11 mouse cellular contexts compared by ENCODE assay signal in genomic region chr12:65428214-65428981, GRCm38 (mm10).
DNase-seq lines count a peak whose midpoint lies in the region; ATAC-seq and TF ChIP-seq lines count a peak whose summit lies in the region.
"Had no signal": no experiment of that assay in that cellular context is flagged by ENCODE, and none has a peak within 500 bp of the region (broad histone marks: within the 10 kb centered on the region; RNA-seq: fewer than 3 reads in every experiment).

No protein-coding gene starts in this region.

- no peaks in the 10 kb centered on the region for H3K4me1 ChIP-seq in midbrain, embryonic 11.5 days (ENCODE audit: control insufficient read depth, insufficient read depth, low read length)
- no peaks in the 10 kb centered on the region for H3K4me1 ChIP-seq in midbrain, embryonic 10.5 days
- 0 out of 2 replicates have a peak, but pooled peaks cover 3% of the 10 kb centered on the region for H3K4me1 ChIP-seq in forebrain, embryonic 14.5 days (ENCODE audit: control insufficient read depth, insufficient read depth, low read length)
- H3K4me1 ChIP-seq in limb, embryonic 13.5 days = 0 out of 2 replicates have a peak, but pooled peaks cover 8% of the 10 kb centered on the region
- no peaks in the 10 kb centered on the region for H3K4me1 ChIP-seq in stomach, postnatal 0 days (replicated peaks; ENCODE audit: control insufficient read depth, insufficient read depth)
- H3K4me1 ChIP-seq: intestine, embryonic 15.5 days had no signal

- peak; percentile 83 for DNase-seq in midbrain, embryonic 11.5 days (ENCODE audit: low spot score, missing footprints)
- DNase-seq in midbrain, embryonic 10.5 days (ENCODE audit: low spot score) = no peak
- peak; percentile 21 for DNase-seq in forebrain, embryonic 14.5 days (ENCODE audit: low spot score)
- peak; percentile 19 for DNase-seq in retina, postnatal 1 day
- DNase-seq in spleen, postnatal 10 days (ENCODE audit: low spot score in 2 of 2) = no peak
- DNase-seq in stomach, postnatal 0 days (ENCODE audit: low spot score) = no peak
- DNase-seq in thymus, postnatal 10 days (ENCODE audit: low spot score in 2 of 2) = no peak
- DNase-seq: cerebellum, postnatal 25 days; layer of hippocampus, postnatal 36 days had no signal

- no peak overlapping the region for H3K4me2 ChIP-seq in midbrain, embryonic 11.5 days
- no peak overlapping the region for H3K4me2 ChIP-seq in forebrain, embryonic 14.5 days (ENCODE audit: low read length)
- peak overlapping the region; percentile 49 for H3K4me2 ChIP-seq in limb, embryonic 13.5 days (replicated peaks)
- no peak overlapping the region for H3K4me2 ChIP-seq in stomach, postnatal 0 days (replicated peaks; ENCODE audit: low read depth)
- H3K4me2 ChIP-seq: intestine, embryonic 15.5 days had no signal

- no peak overlapping the region for H3K27ac ChIP-seq in midbrain, embryonic 11.5 days (ENCODE audit: low read depth, low read length)
- H3K27ac ChIP-seq in midbrain, embryonic 10.5 days (replicated peaks) = no peak overlapping the region
- no peak overlapping the region for H3K27ac ChIP-seq in forebrain, embryonic 14.5 days (ENCODE audit: low read depth, low read length)
- no peak overlapping the region for H3K27ac ChIP-seq in limb, embryonic 13.5 days
- H3K27ac ChIP-seq in stomach, postnatal 0 days (replicated peaks) = no peak overlapping the region
- H3K27ac ChIP-seq: intestine, embryonic 15.5 days had no signal

- H3K9me3 ChIP-seq in midbrain, embryonic 11.5 days (ENCODE audit: control insufficient read depth, low read length) = no peaks in the 10 kb centered on the region
- no peaks in the 10 kb centered on the region for H3K9me3 ChIP-seq in midbrain, embryonic 10.5 days (replicated peaks)
- no peaks in the 10 kb centered on the region for H3K9me3 ChIP-seq in forebrain, embryonic 14.5 days (replicated peaks; ENCODE audit: control insufficient read depth, low read length)
- no peaks in the 10 kb centered on the region for H3K9me3 ChIP-seq in limb, embryonic 13.5 days
- H3K9me3 ChIP-seq in stomach, postnatal 0 days (ENCODE audit: control insufficient read depth, low read length) = no peaks in the 10 kb centered on the region
- H3K9me3 ChIP-seq: intestine, embryonic 15.5 days had no signal

- ATAC-seq in midbrain, embryonic 11.5 days (ENCODE audit: low FRiP score) = 0 out of 2 replicates have a peak, but pooled peaks have one; percentile 22
- ATAC-seq in forebrain, embryonic 14.5 days = no peak
- peak; percentile 28; the same call in 1 of the 2 replicates for ATAC-seq in limb, embryonic 13.5 days (ENCODE audit: low FRiP score, low read depth)
- no peak for ATAC-seq in stomach, postnatal 0 days (ENCODE audit: low FRiP score, low TSS enrichment)
- ATAC-seq: intestine, embryonic 15.5 days had no signal

- no peak overlapping the region for H3K9ac ChIP-seq in midbrain, embryonic 11.5 days (ENCODE audit: low read length)
- no peak overlapping the region for H3K9ac ChIP-seq in forebrain, embryonic 14.5 days (ENCODE audit: low read length)
- no peak overlapping the region for H3K9ac ChIP-seq in limb, embryonic 13.5 days
- no peak overlapping the region for H3K9ac ChIP-seq in stomach, postnatal 0 days (ENCODE audit: low read length)
- H3K9ac ChIP-seq: intestine, embryonic 15.5 days had no signal

- no peak for TF ChIP-seq EP300 in stomach, postnatal 0 days (optimal IDR thresholded peaks at IDR 0.05)

- no peaks in the 10 kb centered on the region for H3K36me3 ChIP-seq in midbrain, embryonic 11.5 days (ENCODE audit: control insufficient read depth, insufficient read depth, low read length)
- no peaks in the 10 kb centered on the region for H3K36me3 ChIP-seq in midbrain, embryonic 10.5 days
- H3K36me3 ChIP-seq in forebrain, embryonic 14.5 days (ENCODE audit: control insufficient read depth, insufficient read depth, low read length) = no peaks in the 10 kb centered on the region
- no peaks in the 10 kb centered on the region for H3K36me3 ChIP-seq in limb, embryonic 13.5 days
- H3K36me3 ChIP-seq in stomach, postnatal 0 days (ENCODE audit: control insufficient read depth, insufficient read depth, low read length) = no peaks in the 10 kb centered on the region
- H3K36me3 ChIP-seq: intestine, embryonic 15.5 days had no signal

- no peaks in the 10 kb centered on the region for H3K27me3 ChIP-seq in midbrain, embryonic 11.5 days (ENCODE audit: control insufficient read depth, insufficient read depth, low read length)
- H3K27me3 ChIP-seq in midbrain, embryonic 10.5 days (ENCODE audit: low read depth, poor library complexity, severe bottlenecking) = no peaks in the 10 kb centered on the region
- no peaks in the 10 kb centered on the region for H3K27me3 ChIP-seq in forebrain, embryonic 14.5 days (replicated peaks; ENCODE audit: control insufficient read depth, insufficient read depth, low read length)
- H3K27me3 ChIP-seq in limb, embryonic 13.5 days = no peaks in the 10 kb centered on the region
- no peaks in the 10 kb centered on the region for H3K27me3 ChIP-seq in stomach, postnatal 0 days (ENCODE audit: control insufficient read depth, insufficient read depth, low read length)
- H3K27me3 ChIP-seq: intestine, embryonic 15.5 days had no signal

- no peak overlapping the region for H3K4me3 ChIP-seq in midbrain, embryonic 11.5 days (ENCODE audit: low read depth, low read length)
- H3K4me3 ChIP-seq in midbrain, embryonic 10.5 days = no peak overlapping the region
- no peak overlapping the region for H3K4me3 ChIP-seq in forebrain, embryonic 14.5 days (ENCODE audit: low read depth, low read length)
- peak overlapping the region; percentile 24 for H3K4me3 ChIP-seq in limb, embryonic 13.5 days
- no peak overlapping the region for H3K4me3 ChIP-seq in stomach, postnatal 0 days (ENCODE audit: low read depth, low read length)
- H3K4me3 ChIP-seq: intestine, embryonic 15.5 days had no signal

- 61% methylated on average over 23 of the region's 23 CpGs for WGBS in midbrain, embryonic 11.5 days
- WGBS in midbrain, embryonic 10.5 days = 68% methylated on average over 23 of the region's 23 CpGs
- 47% methylated on average over 23 of the region's 23 CpGs for WGBS in forebrain, embryonic 14.5 days
- WGBS in limb, embryonic 13.5 days = 27% methylated on average over 23 of the region's 23 CpGs
- WGBS in stomach, postnatal 0 days = 63% methylated on average over 23 of the region's 23 CpGs

- TF ChIP-seq CTCF in stomach, postnatal 0 days (IDR thresholded peaks at IDR 0.05; ENCODE audit: low read depth) = no peak

Comparison
In these comparisons a context has a peak if more than half of its experiments do, and no peak if none do; other contexts are left out.
1. DNase-seq: peak in midbrain, embryonic 11.5 days (single experiment), forebrain, embryonic 14.5 days (single experiment) and retina, postnatal 1 day (single experiment); none in midbrain, embryonic 10.5 days (single experiment), spleen, postnatal 10 days (0 of 2), stomach, postnatal 0 days (single experiment) and thymus, postnatal 10 days (0 of 2).
2. ATAC-seq: peak in midbrain, embryonic 11.5 days (single experiment) and limb, embryonic 13.5 days (single experiment); none in forebrain, embryonic 14.5 days (single experiment) and stomach, postnatal 0 days (single experiment).